Mouse (Mus musculus) left cerebral cortex, postnatal 36 days (tissue): ENCODE measurements at regions not wholly inside any gene's neighbourhood (a gene's known extent, or its start where the extent isn't known, plus 50 kb on each side); places are given as distances from the start of the nearest gene placed in this dataset.

Experiments
- DNase-seq, 2 experiments: peaks; one replicate each; pipeline ENCODE4 v3.0.0; 2021 to 2022; ENCODE audit warnings: low spot score in 2 of 2, mixed read lengths in 1 of 2
- intact Hi-C: fragments of 180-260 bp; cut with DNase I; formaldehyde crosslinking; loops from one replicate; pipeline ENCODE4 v1.15.1; 2025

- DNase-seq: no peak
- intact Hi-C loops: no loop called here
These were observed 485.3 kb upstream of the Kcnab2 start for GRCm38 (mm10) chr4:152963001-152963400.

- no peak for DNase-seq
- intact Hi-C loops: no loop called here
These were observed 484.5 kb upstream of the Kcnab2 start for GRCm38 (mm10) chr4:152962165-152962564.

GRCm38 (mm10) chr4:152961677-152962076 is 484.0 kb upstream of the Kcnab2 start:
- DNase-seq: no peak
- intact Hi-C loops: no loop called here

GRCm38 (mm10) chr4:152959627-152960230 is 482.1 kb upstream of the Kcnab2 start:
- DNase-seq: peak; percentile 53 to 55
- intact Hi-C loops: no loop called here

GRCm38 (mm10) chr4:152953237-152953974 is 475.7 kb upstream of the Kcnab2 start:
- intact Hi-C loops: no loop called here
- DNase-seq: no peak

GRCm38 (mm10) chr4:152948956-152949355 is 471.3 kb upstream of the Kcnab2 start:
- DNase-seq: no peak
- intact Hi-C loops: no loop called here

GRCm38 (mm10) chr4:152941159-152941558 is 463.5 kb upstream of the Kcnab2 start:
- intact Hi-C loops: no loop called here

GRCm38 (mm10) chr4:152936614-152937013 is 458.9 kb upstream of the Kcnab2 start:
- DNase-seq: no peak
- intact Hi-C loops: no loop called here

More at GRCm38 (mm10) chr4:152941159-152941558, 463.5 kb upstream of the Kcnab2 start:
- DNase-seq: no peak

- intact Hi-C loops: no loop called here
- no peak for DNase-seq
These were observed 457.8 kb upstream of the Kcnab2 start for GRCm38 (mm10) chr4:152935484-152935883.

GRCm38 (mm10) chr4:152928422-152928985 is 450.8 kb upstream of the Kcnab2 start:
- DNase-seq: no peak
- intact Hi-C loops: no loop called here

- no peak for DNase-seq
- intact Hi-C loops: no loop called here
These were observed 442.6 kb upstream of the Kcnab2 start for GRCm38 (mm10) chr4:152920261-152920660.

GRCm38 (mm10) chr4:152919851-152920250 is 442.2 kb upstream of the Kcnab2 start:
- intact Hi-C loops: no loop called here

GRCm38 (mm10) chr4:152916576-152916975 is 438.9 kb upstream of the Kcnab2 start:
- intact Hi-C loops: no loop called here

More at GRCm38 (mm10) chr4:152919851-152920250, 442.2 kb upstream of the Kcnab2 start:
- no peak for DNase-seq

GRCm38 (mm10) chr4:152913497-152913896 is 435.8 kb upstream of the Kcnab2 start:
- intact Hi-C loops: no loop called here
- DNase-seq: no peak

More at GRCm38 (mm10) chr4:152916576-152916975, 438.9 kb upstream of the Kcnab2 start:
- no peak for DNase-seq

- intact Hi-C loops: no loop called here
- DNase-seq: no peak
These were observed 435.2 kb upstream of the Kcnab2 start for GRCm38 (mm10) chr4:152912846-152913245.

- peak; percentile 53 to 62 for DNase-seq
- intact Hi-C loops: no loop called here
These were observed 430.6 kb upstream of the Kcnab2 start for GRCm38 (mm10) chr4:152908235-152908634.

- DNase-seq: no peak
- intact Hi-C loops: no loop called here
These were observed 425.2 kb upstream of the Kcnab2 start for GRCm38 (mm10) chr4:152902851-152903250.

GRCm38 (mm10) chr4:152900049-152900448 is 422.4 kb upstream of the Kcnab2 start:
- no peak for DNase-seq
- intact Hi-C loops: no loop called here

GRCm38 (mm10) chr4:152895076-152895475 is 417.4 kb upstream of the Kcnab2 start:
- DNase-seq: no peak
- intact Hi-C loops: no loop called here

GRCm38 (mm10) chr4:152892997-152893396 is 415.3 kb upstream of the Kcnab2 start:
- DNase-seq: no peak
- intact Hi-C loops: no loop called here

GRCm38 (mm10) chr4:152889211-152889610 is 411.5 kb upstream of the Kcnab2 start:
- intact Hi-C loops: loop anchor here (10.0 kb wide), 1 partner anchor 596 kb away; the partner anchor contains the start of gene Ajap1
- DNase-seq: no peak
